Mouse (Mus musculus): ENCODE measurements around the gene Kcnab3.

GRCm38 (mm10) chr11:69316361-69316760 lies 9.7 kb upstream of the Kcnab3 start:
- TF ChIP-seq CTCF (IDR thresholded peaks at IDR 0.05; ENCODE audit: low read depth, low read length) (no peak), POLR2A (IDR thresholded peaks at IDR 0.05; ENCODE audit: borderline replicate concordance, low read depth, low read length) (no peak)

Data from bone marrow macrophage, adult 2 months (primary cell).